Mouse (Mus musculus): ENCODE results near the gene Nsun4.

- TF ChIP-seq CTCF (IDR thresholded peaks at IDR 0.05; ENCODE audit: borderline replicate concordance, insufficient read depth, low read depth, low read length), result no peak
- TF ChIP-seq POLR2A (IDR thresholded peaks at IDR 0.05; ENCODE audit: borderline replicate concordance, insufficient read depth, low read length), result no peak
These were observed 42.6 kb upstream of the Nsun4 start for GRCm38 (mm10) chr4:116096291-116096690.

All from cerebellum, adult 2 months (tissue).